Mouse (Mus musculus) heart, embryonic 14.5 days (tissue): Measurements from ENCODE around the gene Kansl2. TPM values are rescaled to one million over a fixed set of nuclear protein-coding genes. Genes with fewer than 3 reads are reported as not detected.
A peak's percentile ranks its signal among the peaks of the same experiment; 100 is the strongest.

Experiments
- ATAC-seq: fragments of 200-750 bp; cut with Nextera tagmentation; 2 replicates; pipeline ENCODE4 v1.8.0; 2017; ENCODE audit warnings: low read depth, moderate TSS enrichment; ENCODE audit not compliant: insufficient number of reproducible peaks, insufficient read depth, low FRiP score
- H3K27ac ChIP-seq, 2 experiments: fragments of 200-500 bp in 1 of 2; fragments of 300-500 bp in 1 of 2; sonication (generic) in 1 of 2; replicated peaks in 1 of 2; 2 replicates each; pipeline ENCODE4 v1.5.1; 2012 to 2014; ENCODE audit warnings: low read depth in 2 of 2, low read length in 2 of 2, control low read depth in 1 of 2, mild to moderate bottlenecking in 1 of 2, mixed read lengths in 1 of 2; ENCODE audit not compliant: control insufficient read depth in 1 of 2, insufficient read depth in 1 of 2
- H3K27me3 ChIP-seq: fragments of 300-500 bp; sonication (generic); 2 replicates; pipeline ENCODE4 v1.6.1; 2014; ENCODE audit warnings: mild to moderate bottlenecking, low read length, control low read depth; ENCODE audit not compliant: control insufficient read depth, insufficient read depth
- H3K36me3 ChIP-seq: fragments of 300-500 bp; sonication (generic); 2 replicates; pipeline ENCODE4 v1.6.1; 2014; ENCODE audit warnings: mild to moderate bottlenecking, control low read depth, low read length, mixed read lengths; ENCODE audit not compliant: control insufficient read depth, insufficient read depth
- H3K4me1 ChIP-seq, 2 experiments: fragments of 200-500 bp in 1 of 2; fragments of 300-500 bp in 1 of 2; sonication (generic) in 1 of 2; 2 replicates each; pipeline ENCODE4 v1.6.1; 2012 to 2014; ENCODE audit warnings: low read length in 2 of 2, control low read depth in 1 of 2, mixed read lengths in 1 of 2; ENCODE audit not compliant: control insufficient read depth in 2 of 2, insufficient read depth in 2 of 2
- H3K4me2 ChIP-seq: fragments of 300-500 bp; sonication (generic); 2 replicates; pipeline ENCODE4 v1.6.1; 2014; ENCODE audit warnings: mild to moderate bottlenecking, low read length
- H3K4me3 ChIP-seq, 2 experiments: fragments of 200-500 bp in 1 of 2; fragments of 300-500 bp in 1 of 2; sonication (generic) in 1 of 2; 2 replicates each; pipeline ENCODE4 v1.5.1; 2012 to 2014; ENCODE audit warnings: low read length in 2 of 2, mild to moderate bottlenecking in 2 of 2, control low read depth in 1 of 2, low read depth in 1 of 2, moderate library complexity in 1 of 2; ENCODE audit not compliant: control insufficient read depth in 1 of 2, insufficient read depth in 1 of 2
- H3K9ac ChIP-seq: fragments of 300-500 bp; sonication (generic); 2 replicates; pipeline ENCODE4 v1.6.1; 2014; ENCODE audit warnings: mild to moderate bottlenecking, low read length
- H3K9me3 ChIP-seq: fragments of 300-500 bp; sonication (generic); 2 replicates; pipeline ENCODE4 v1.6.1; 2016; ENCODE audit warnings: low read length, control low read depth; ENCODE audit not compliant: control insufficient read depth
- WGBS: fragments of 180-500 bp; shearing (Covaris S2); extraction: QIAGEN DNeasy Blood & Tissue Kit; methylation state at CpG from one replicate; pipeline ENCODE4 v1.1.7; 2014; 5-methylcytosine and 5-hydroxymethylcytosine counted together
- polyA plus RNA-seq: library from polyadenylated mRNA; unstranded; fragments of >200 nt; fragmentation: Nextera tagmentation; extraction: Ambion mirVana; gene quantifications from 2 replicates; pipeline ENCODE4 v1.2.1, GENCODE M21; 2014

Kansl2 gene
- polyA plus RNA-seq, 1 experiment from 2014 or later = 74.1 TPM

DNA sequence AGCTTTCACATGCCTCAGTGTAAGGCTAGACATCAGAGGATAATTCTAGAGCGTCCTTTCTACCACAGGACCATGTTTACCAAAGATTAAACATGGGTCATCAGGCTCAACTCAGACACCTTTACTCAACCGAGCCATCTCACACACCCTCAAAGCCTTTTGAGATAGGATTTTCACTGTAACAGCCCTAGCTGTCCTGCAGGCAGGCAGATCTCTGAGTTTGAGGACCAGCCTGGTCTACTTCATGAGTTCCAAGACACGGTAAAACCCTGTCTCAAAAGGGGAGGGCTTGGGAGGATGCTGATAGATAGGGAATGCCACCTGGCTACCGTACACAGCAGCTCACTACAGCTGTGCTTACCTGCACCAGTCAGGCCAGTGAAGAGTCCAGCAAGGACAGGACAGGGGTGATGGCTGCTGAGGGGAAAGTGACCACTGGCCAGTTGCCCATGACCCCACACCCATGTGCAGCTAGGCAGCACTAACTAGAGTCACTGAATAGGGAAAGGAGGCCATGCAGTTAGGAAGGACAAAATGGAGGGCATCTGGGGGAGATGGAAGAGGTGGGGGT is 35.8 kb upstream of the Kansl2 start:
- no peak for ATAC-seq
- H3K9me3 ChIP-seq = no peaks in the 10 kb centered on the region
- 66% methylated on average over 4 of the region's 4 CpGs for WGBS

DNA sequence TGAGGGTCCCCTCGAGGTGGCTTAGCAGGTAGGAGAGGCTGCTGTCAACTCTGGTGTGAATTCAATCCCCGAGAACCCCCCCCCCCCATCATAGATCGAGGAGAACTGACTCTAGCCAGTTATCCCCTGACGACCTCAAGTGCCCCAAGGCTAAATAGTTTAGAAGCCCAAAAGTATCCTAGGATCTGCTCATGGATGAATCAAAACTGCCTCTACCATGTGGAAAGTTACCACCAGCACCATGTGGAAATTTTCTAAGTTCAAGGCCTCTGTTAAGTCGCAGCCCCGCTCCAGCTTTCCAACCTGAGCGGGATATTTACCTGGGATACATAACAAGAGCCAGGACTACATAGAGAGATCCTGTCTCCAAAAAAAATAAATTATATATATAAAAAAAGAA is 35.2 kb upstream of the Kansl2 start:
- peak overlapping the region; percentile 69 to 94; a peak in 3 of 4 replicates for H3K4me3 ChIP-seq
- H3K27ac ChIP-seq = peak overlapping the region in 1 of 2 experiments; percentile 97; a peak in 1 of 4 replicates
- H3K4me1 ChIP-seq = peaks cover 9 to 24% of the 10 kb centered on the region in 2 experiments
- no peaks in the 10 kb centered on the region for H3K27me3 ChIP-seq
- WGBS = 69% methylated on average over 7 of the region's 7 CpGs
- H3K36me3 ChIP-seq = peaks cover 13% of the 10 kb centered on the region
- H3K4me2 ChIP-seq = peak overlapping the region; percentile 71
- no peak for ATAC-seq
- H3K9me3 ChIP-seq = no peaks in the 10 kb centered on the region
- peak overlapping the region; percentile 97 for H3K9ac ChIP-seq

More for the DNA sequence above, 35.8 kb upstream of the Kansl2 start:
- Histone ChIP-seq H3K9ac (no peak overlapping the region), H3K4me2 (no peak overlapping the region), H3K27me3 (no peaks in the 10 kb centered on the region), H3K36me3 (peaks cover 11% of the 10 kb centered on the region), H3K4me1 (peaks cover 9 to 24% of the 10 kb centered on the region in 2 experiments), H3K27ac (no peak overlapping the region), H3K4me3 (no peak overlapping the region)

DNA sequence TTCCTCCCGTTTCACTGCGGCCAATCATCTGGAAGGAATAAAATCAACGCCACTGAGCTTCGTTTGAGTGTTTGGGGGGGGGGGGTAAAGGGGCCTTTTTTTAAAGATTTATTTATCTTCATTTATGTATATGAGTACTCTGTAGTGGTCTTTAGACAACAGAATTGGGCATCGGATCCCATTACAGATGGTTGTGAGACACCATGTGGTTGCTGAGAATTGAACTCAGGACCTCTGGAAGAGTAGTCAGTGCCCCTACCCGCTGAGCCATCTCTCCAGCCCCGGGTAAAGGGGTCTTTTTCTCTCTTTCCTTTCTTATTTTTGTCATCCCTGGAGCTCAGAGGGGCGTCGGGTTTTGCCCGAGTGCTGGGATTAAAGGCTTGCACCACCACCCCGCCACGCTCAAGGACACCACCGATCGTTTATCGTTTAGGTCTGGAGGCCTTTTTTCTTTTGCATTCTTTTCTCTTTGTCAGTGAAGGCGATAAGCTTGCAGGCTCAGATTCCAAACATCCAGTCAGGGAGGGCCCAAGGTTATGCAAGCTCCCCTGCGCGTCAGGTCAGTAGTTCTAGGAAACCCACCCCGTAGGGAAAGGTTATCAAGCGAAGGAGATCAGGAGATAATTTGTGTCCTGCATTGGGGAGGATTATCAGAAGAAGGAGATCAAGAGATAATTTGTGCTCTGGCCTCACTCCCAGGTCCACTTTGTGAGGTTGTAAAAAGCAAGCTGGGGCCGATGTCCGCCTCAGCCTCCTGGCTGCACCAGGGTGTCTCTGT is 34.4 kb upstream of the Kansl2 start:
- WGBS = 7% methylated on average over 22 of the region's 22 CpGs
- Histone ChIP-seq H3K9ac (peak overlapping the region; percentile 97), H3K4me1 (peaks cover 9 to 24% of the 10 kb centered on the region in 2 experiments), H3K27ac (peak overlapping the region; percentile 92 to 97), H3K36me3 (peaks cover 21% of the 10 kb centered on the region), H3K4me2 (peak overlapping the region; percentile 71), H3K27me3 (no peaks in the 10 kb centered on the region), H3K9me3 (no peaks in the 10 kb centered on the region), H3K4me3 (peak overlapping the region; percentile 69 to 94)
- ATAC-seq = no peak

DNA sequence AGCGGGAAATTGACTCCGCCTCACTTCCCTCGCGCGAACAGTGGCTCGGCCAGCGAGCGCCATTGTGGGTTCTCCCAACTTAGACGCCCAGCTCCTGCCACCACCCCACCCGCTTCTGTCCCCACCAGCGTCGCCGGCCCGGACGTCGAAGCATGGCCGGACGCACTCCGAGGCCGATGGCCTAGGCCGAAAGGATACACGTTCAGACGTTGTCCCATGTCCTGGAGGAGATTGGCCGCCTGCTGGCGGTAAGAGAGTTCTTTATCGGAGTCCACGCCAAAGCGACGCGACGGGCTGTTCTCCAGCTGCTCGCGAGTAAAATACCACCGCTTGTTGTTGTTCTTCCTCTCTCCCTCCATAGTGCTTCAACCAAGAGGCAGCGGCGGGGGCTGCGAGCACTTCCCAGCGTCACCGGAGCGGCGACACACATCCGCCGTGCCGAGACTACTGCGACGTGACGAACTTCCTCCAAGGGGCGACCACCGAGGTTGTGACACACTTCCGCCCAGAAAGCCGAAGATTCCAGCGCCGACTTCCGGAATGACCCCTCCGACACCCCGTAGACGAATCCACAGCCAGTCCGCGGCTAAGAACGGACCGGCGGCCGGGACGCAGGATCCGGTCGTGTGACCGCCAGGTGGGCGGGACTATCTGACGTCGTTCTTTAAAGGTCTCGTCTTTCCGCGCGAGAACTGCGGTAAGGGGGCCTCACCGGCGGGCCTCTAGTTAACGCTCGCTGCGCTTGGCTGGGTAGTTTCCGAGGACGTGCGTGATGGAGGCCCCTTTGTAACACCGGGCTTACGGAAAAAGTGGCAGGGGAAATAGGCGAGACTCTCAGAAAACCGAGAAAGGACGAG is 33.4 kb upstream of the Kansl2 start:
- Histone ChIP-seq H3K4me3 (peak overlapping the region; percentile 93 to 94), H3K27me3 (no peaks in the 10 kb centered on the region), H3K9ac (peak overlapping the region; percentile 97), H3K36me3 (peaks cover 30% of the 10 kb centered on the region), H3K27ac (peak overlapping the region; percentile 98), H3K4me1 (peaks cover 9 to 24% of the 10 kb centered on the region in 2 experiments), H3K4me2 (peak overlapping the region; percentile 94), H3K9me3 (no peaks in the 10 kb centered on the region)
- under 1% methylated on average over 87 of the region's 88 CpGs for WGBS
- ATAC-seq = peak; percentile 93

DNA sequence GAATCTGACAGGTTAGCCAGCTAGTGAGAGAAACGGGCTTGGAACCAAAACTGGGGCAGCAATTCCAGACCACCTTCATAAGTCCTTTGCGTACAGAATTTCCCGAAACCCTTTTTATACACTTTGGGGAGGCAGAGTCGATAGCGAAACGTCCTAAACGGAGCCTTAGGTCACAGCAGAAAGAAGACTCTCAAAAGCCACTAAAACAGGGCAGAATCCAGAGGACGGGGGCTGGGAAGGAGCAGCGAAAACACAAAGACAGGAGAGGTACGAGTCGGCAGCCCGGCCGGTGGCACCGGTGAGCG is 32.9 kb upstream of the Kansl2 start:
- no peak for ATAC-seq
- WGBS = 1% methylated on average over 15 of the region's 15 CpGs

DNA sequence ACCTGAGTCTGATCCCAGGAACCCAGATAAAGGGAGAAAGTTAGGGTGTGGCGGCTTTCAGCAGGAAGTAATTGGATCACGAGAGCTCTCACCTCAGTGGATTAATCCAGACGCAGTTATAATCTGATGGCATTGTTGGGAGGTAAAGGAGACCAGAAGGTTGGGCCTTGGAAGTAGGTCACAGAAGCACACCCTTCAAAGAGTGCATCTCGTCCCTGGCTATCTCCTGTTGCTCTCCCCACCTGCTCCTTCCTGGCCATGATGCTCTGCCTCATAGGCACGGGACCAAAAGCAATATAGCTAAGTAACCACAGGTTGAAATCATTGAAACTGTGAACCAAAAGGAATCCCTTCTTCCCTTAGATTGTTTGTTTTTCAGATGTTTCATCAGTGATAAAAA is 23.1 kb upstream of the Kansl2 start:
- 88% methylated on average over 5 of the region's 5 CpGs for WGBS
- H3K9me3 ChIP-seq = no peaks in the 10 kb centered on the region
- H3K4me1 ChIP-seq = peaks cover 0 to 3% of the 10 kb centered on the region in 2 experiments; a peak in 1 of 4 replicates
- no peak for ATAC-seq
- no peak overlapping the region for H3K9ac ChIP-seq
- H3K27ac ChIP-seq = no peak overlapping the region
- H3K4me2 ChIP-seq = no peak overlapping the region
- no peak overlapping the region for H3K4me3 ChIP-seq
- peaks cover 88% of the 10 kb centered on the region for H3K36me3 ChIP-seq
- no peaks in the 10 kb centered on the region for H3K27me3 ChIP-seq

More for the DNA sequence above, 32.9 kb upstream of the Kansl2 start:
- Histone ChIP-seq H3K9me3 (no peaks in the 10 kb centered on the region), H3K27ac (peak overlapping the region; percentile 98), H3K4me1 (peaks cover 9 to 26% of the 10 kb centered on the region in 2 experiments), H3K4me3 (peak overlapping the region; percentile 93 to 94), H3K27me3 (no peaks in the 10 kb centered on the region), H3K9ac (peak overlapping the region; percentile 93), H3K36me3 (peaks cover 34% of the 10 kb centered on the region), H3K4me2 (peak overlapping the region; percentile 94)

DNA sequence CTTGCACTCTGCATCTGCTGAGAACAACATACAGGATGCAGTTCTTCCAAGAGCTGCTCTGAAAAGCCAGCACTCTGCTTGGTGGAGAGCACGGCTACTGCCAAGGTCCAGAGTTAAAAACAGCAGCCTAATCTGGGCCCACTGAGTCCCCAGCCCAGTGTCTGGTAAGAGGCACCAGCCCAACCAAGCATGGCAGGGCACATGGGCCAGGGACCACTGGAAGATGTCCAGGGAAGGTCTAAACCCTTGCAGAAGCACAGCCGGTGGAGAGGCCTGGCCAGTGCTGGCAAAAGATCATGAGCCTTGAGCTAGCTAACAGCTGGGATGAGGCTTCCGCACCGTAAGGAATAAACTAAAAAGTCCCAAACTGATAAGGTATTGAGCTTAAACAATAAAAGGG is 21.8 kb upstream of the Kansl2 start:
- Histone ChIP-seq H3K27ac (no peak overlapping the region), H3K4me3 (no peak overlapping the region), H3K9me3 (no peaks in the 10 kb centered on the region), H3K27me3 (no peaks in the 10 kb centered on the region), H3K36me3 (peaks cover 91% of the 10 kb centered on the region), H3K4me1 (no peaks in the 10 kb centered on the region), H3K9ac (no peak overlapping the region), H3K4me2 (no peak overlapping the region)
- no peak for ATAC-seq
- 86% methylated on average over 4 of the region's 4 CpGs for WGBS
